Mouse (Mus musculus) hindbrain, embryonic 12.5 days (tissue): ENCODE results near the gene Efna5. TPM values are rescaled to one million over a fixed set of nuclear protein-coding genes. Genes with fewer than 3 reads are reported as not detected.

Experiments used
- ATAC-seq: fragments of 200-750 bp; cut with Nextera tagmentation; 2 replicates; pipeline ENCODE4 v1.8.0; 2017; ENCODE audit warnings: moderate TSS enrichment; ENCODE audit not compliant: low FRiP score
- H3K27ac ChIP-seq: fragments of 300-500 bp; sonication (generic); 2 replicates; pipeline ENCODE4 v1.5.1; 2016; ENCODE audit warnings: mild to moderate bottlenecking
- H3K27me3 ChIP-seq: fragments of 300-500 bp; sonication (generic); 2 replicates; pipeline ENCODE4 v1.6.1; 2016; ENCODE audit warnings: mild to moderate bottlenecking
- H3K36me3 ChIP-seq: fragments of 300-500 bp; sonication (generic); 2 replicates; pipeline ENCODE4 v1.6.1; 2016; ENCODE audit warnings: mild to moderate bottlenecking
- H3K4me1 ChIP-seq: fragments of 300-500 bp; sonication (generic); 2 replicates; pipeline ENCODE4 v1.6.1; 2016
- H3K4me2 ChIP-seq: fragments of 300-500 bp; sonication (generic); replicated peaks from 2 replicates; pipeline ENCODE4 v1.6.1; 2016; ENCODE audit warnings: mild to moderate bottlenecking
- H3K4me3 ChIP-seq: fragments of 300-500 bp; sonication (generic); 2 replicates; pipeline ENCODE4 v1.5.1; 2016; ENCODE audit warnings: mild to moderate bottlenecking
- H3K9ac ChIP-seq: fragments of 300-500 bp; sonication (generic); 2 replicates; pipeline ENCODE4 v1.6.1; 2016; ENCODE audit warnings: mild to moderate bottlenecking, moderate library complexity
- H3K9me3 ChIP-seq: fragments of 300-500 bp; sonication (generic); replicated peaks from 2 replicates; pipeline ENCODE4 v1.6.1; 2016; ENCODE audit warnings: mild to moderate bottlenecking
- WGBS: fragments of 180-500 bp; shearing (Covaris S2); methylation state at CpG from one replicate; pipeline ENCODE4 v1.1.7; 2016; 5-methylcytosine and 5-hydroxymethylcytosine counted together
- polyA plus RNA-seq: library from polyadenylated mRNA; unstranded; fragments of >200 nt; fragmentation: Nextera tagmentation; extraction: Ambion mirVana; gene quantifications from 2 replicates; pipeline ENCODE4 v1.2.1, GENCODE M21; 2016

Gene Efna5
- 61.3 and 63.3 TPM in 2 replicates for polyA plus RNA-seq

DNA sequence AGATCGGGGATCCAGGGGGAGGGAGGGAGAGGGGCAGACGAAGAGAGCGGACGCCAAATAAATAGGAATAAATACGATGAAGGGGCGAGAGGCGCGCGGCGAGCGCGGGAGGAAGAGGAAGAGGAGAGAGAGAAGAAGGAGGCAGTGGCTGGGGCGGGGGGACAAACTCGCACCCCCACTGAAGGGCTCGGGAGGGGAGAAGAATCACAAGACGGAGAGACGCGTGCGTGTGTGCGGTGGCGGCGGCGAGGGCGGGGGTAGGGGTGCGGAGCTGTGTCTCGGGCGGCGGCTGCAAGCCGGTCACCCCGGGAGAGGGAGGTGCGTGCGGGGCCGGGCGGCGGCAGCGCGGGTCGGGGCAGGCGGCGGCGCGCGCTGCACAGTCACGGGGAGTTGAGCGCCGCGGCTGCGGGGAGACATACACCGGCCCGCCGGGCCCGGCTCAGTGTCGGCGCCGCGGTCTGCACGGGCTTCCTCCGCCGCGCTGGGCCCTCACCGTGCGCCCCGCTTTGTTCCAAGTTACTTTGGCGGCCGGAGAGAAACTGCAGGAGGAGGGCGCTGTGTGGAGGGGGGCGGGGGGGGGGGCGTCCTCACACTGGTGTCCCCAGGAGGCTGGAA is at the start of gene Efna5:
Efna5 (minus strand) TSS at position 142 of the 615 bp plus-strand sequence.
- ATAC-seq = peak; percentile 30
- 2% methylated on average over 56 of the region's 68 CpGs for WGBS
- Histone ChIP-seq H3K27me3 (no peaks in the 10 kb centered on the region), H3K4me3 (peak within 1 kb of the TSS; percentile 90), H3K4me2 (peak within 1 kb of the TSS; percentile 81), H3K36me3 (no peaks in the 10 kb centered on the region), H3K9ac (peak within 1 kb of the TSS; percentile 94), H3K4me1 (peaks cover 8% of the 10 kb centered on the region), H3K9me3 (no peaks in the 10 kb centered on the region), H3K27ac (peak within 1 kb of the TSS; percentile 94)

DNA sequence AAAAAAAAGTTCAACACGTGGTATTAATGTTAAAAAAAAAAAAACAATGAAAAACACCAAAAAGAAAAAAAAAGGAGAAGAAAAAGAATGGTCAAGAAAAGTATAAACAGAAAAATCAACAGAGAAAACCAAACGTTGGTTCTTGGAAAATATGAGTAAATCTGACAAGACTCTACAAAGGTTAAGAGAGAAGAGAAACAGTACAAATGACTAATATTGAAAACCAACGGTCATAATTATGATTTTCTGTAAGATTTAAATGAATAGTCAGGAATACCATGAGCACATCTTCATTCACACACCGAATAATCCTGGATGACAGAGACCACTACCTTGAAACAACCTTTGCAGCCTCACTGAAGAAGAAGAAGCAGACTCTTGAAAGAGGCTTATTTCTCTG is 34.2 kb upstream of the Efna5 start:
- no peak overlapping the region for H3K9ac ChIP-seq
- H3K4me1 ChIP-seq = no peaks in the 10 kb centered on the region
- no peak overlapping the region for H3K27ac ChIP-seq
- no peaks in the 10 kb centered on the region for H3K9me3 ChIP-seq
- 83% methylated on average over 4 of the region's 4 CpGs for WGBS
- H3K4me2 ChIP-seq = no peak overlapping the region
- no peak overlapping the region for H3K4me3 ChIP-seq
- ATAC-seq = no peak
- no peaks in the 10 kb centered on the region for H3K36me3 ChIP-seq
- no peaks in the 10 kb centered on the region for H3K27me3 ChIP-seq

DNA sequence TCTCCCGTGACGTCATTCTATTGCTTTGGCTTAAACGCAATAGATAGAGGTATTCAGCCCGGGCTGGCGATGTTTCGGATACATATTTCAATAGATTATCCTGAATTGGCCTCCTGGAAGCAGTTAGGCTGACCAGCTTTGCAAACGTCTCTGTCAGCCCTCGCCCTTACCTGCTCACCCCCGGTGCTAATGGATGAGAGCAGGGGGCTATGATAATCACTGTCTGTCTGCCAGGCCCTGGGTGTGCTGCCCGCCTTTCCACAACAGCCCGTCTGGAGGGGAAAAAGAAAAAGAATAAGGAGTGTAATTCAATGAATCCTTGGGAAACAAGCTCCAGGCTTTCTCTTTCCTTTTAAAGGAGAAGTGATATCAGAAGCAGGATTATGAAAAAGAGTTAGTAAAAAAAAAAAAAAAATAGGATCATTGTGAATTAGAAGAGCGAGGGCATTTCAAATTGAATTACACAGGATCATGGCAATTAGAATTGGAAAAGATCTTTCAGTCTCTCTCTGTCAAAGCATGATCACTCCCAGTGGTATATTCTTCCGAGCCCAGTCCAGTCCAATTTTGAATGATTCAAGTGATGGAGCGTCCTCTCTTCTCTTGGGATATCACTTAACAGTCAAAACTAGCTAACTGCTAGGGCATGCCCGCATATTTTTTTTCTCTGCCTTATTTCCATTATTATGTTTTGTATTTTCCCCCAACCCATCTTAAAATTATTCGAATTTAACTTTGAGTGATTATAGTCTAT is 24.8 kb upstream of the Efna5 start:
- Histone ChIP-seq H3K4me2 (no peak overlapping the region; the same call in 1 of the 2 replicates), H3K9ac (no peak overlapping the region), H3K4me1 (peaks cover 5% of the 10 kb centered on the region; the same call in 1 of the 2 replicates), H3K27ac (no peak overlapping the region; the same call in 1 of the 2 replicates), H3K4me3 (no peak overlapping the region), H3K9me3 (no peaks in the 10 kb centered on the region), H3K36me3 (no peaks in the 10 kb centered on the region), H3K27me3 (no peaks in the 10 kb centered on the region)
- peak; percentile 13; the same call in 1 of the 2 replicates for ATAC-seq
- WGBS = 61% methylated on average over 16 of the region's 16 CpGs

DNA sequence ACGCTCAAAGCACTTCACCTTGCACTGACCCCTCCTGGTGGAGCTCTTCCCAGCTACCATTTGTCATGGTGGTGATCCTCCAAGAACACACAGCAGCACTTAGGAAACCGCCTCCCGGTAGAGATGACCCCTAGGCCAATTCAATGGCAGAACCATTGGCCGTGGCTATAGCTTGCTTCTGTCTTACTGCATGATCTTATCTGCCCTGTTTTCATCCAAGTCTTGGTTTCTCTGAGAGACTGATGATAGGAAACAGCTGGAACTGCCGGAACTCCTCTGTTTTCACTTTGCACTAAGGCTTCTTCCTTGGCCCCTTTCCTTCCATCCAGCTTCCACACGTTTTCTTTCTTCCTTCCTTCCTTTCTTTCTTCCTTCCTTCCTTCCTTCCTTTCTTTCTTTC is 17.9 kb upstream of the Efna5 start:
- H3K4me2 ChIP-seq = no peak overlapping the region
- ATAC-seq = no peak
- H3K27ac ChIP-seq = no peak overlapping the region
- H3K9ac ChIP-seq = no peak overlapping the region
- WGBS = 79% methylated on average over 6 of the region's 6 CpGs
- no peaks in the 10 kb centered on the region for H3K36me3 ChIP-seq
- no peak overlapping the region for H3K4me3 ChIP-seq
- no peaks in the 10 kb centered on the region for H3K9me3 ChIP-seq
- H3K27me3 ChIP-seq = no peaks in the 10 kb centered on the region
- H3K4me1 ChIP-seq = no peaks in the 10 kb centered on the region

DNA sequence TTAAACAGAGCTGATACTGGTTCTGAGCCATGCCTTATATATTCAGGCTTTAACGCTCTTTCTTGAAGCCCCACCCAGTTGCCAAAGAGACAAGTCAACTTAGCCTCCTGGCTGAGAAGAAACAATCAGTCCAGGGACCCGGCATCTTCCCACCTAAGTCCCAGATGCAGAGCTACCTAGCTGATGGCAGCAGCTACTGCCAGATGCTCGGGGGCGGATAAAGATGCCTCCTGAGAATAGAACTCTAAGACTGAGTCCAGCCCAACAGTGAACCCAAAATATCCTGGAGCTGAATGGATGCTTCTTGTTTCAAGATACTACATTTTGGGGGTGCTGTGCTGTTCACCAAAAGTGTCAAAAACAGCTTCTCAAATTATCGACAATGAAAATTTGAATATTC is 8.9 kb upstream of the Efna5 start:
- 85% methylated on average over 5 of the region's 5 CpGs for WGBS
- Histone ChIP-seq H3K4me3 (no peak overlapping the region), H3K9ac (no peak overlapping the region), H3K27me3 (no peaks in the 10 kb centered on the region), H3K36me3 (no peaks in the 10 kb centered on the region), H3K4me2 (no peak overlapping the region), H3K4me1 (no peaks in the 10 kb centered on the region), H3K9me3 (no peaks in the 10 kb centered on the region), H3K27ac (no peak overlapping the region)
- ATAC-seq = no peak

DNA sequence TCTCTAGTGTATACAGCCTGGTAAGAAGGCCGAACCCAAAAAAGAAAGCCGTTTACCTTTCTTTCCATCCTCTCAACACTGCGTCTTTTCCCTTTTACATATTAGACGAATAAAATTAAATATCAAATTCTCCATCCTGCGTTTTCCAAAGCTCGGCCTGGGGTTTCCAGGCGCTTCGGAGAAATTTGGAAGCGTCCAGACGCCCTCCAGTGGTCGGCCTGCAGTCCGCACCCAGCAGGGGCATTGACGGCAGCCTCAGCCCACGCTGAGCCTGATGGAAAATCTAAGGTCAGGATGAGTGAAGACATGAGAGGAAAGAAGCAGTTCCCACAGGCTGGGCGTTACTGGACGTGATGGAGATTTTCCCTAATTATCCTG is 3.0 kb upstream of the Efna5 start:
- Histone ChIP-seq H3K9ac (peak overlapping the region; percentile 60), H3K27me3 (no peaks in the 10 kb centered on the region), H3K9me3 (no peaks in the 10 kb centered on the region), H3K4me3 (peak overlapping the region; percentile 90), H3K27ac (peak overlapping the region; percentile 62; the same call in 1 of the 2 replicates), H3K4me1 (peaks cover 4% of the 10 kb centered on the region), H3K4me2 (peak overlapping the region; percentile 81), H3K36me3 (no peaks in the 10 kb centered on the region)
- under 1% methylated on average over 16 of the region's 16 CpGs for WGBS
- ATAC-seq = 0 out of 2 replicates have a peak, but pooled peaks have one; percentile 3

DNA sequence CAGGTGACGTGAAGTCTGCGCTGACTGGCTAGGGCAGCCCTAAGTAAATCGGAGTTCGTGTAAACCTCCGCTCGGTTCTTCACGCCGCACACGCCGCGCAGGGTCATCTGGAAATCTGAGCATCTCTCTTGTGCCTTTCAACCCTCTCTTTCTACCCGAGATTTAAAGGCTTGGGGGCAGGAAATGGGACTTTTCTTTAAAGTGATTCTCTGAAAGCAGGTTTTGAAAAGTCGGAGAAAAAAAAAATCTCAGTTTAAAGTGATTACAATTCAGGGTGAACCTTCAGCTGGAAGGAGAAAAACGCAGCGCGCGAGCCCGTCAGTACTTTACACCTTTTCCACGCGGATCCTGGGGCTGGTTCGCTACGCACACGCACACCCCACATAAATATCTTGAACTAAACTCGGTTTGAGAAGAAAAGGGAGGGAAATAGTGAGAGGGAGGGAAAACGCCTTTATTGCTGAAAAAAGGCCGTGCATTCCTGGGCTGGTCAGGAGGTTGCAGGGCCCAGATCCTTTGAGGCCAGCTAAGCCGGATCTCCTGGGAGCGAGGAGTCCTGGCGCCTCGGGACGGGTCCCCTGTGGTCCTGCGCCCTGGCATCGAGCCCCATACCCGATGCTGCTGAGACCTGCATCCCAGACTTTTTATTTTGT is 2.5 kb upstream of the Efna5 start:
- under 1% methylated on average over 34 of the region's 34 CpGs for WGBS
- Histone ChIP-seq H3K36me3 (no peaks in the 10 kb centered on the region), H3K4me3 (peak overlapping the region; percentile 90), H3K27ac (peak overlapping the region; percentile 62), H3K4me1 (peaks cover 8% of the 10 kb centered on the region), H3K9me3 (no peaks in the 10 kb centered on the region), H3K9ac (peak overlapping the region; percentile 60), H3K27me3 (no peaks in the 10 kb centered on the region), H3K4me2 (peak overlapping the region; percentile 81)
- ATAC-seq = 0 out of 2 replicates have a peak, but pooled peaks have one; percentile 12

DNA sequence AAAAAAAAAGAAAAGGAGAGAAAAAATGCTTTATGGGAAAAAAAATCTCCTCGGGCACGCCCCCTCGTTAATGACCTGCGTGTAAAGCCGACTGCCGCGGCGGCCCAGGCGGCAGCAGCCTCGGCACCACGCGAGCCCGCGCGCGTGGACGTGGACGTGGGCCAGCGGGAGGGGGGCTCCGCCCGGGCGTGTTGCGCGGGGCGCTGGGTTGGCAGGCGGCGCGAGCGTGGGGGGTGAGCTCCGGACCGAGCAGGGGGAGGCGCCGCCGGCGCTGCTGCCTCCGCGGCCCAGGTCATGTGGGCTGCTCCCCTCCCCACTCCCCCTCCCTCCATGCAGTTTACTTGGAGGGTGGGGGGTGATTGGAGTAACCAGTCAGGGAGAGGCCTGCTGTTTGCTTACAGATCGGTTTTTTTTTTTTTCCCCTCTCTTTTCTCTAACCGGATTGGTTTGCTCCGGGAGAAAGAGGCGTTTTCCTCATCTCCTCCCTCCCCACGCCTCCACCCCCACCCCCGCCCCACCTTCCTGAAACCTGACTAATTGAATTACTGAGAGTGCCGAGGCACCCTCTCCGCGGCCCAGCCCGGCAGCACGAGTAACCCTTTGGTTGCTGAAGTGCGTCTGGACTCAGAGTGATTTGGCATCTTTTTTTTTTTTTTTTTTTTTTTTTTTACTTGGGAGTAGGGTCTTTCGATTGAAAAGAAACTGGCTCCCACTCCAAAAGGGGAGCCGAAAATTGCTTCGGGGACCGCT is 1.8 kb upstream of the Efna5 start:
- Histone ChIP-seq H3K4me1 (peaks cover 8% of the 10 kb centered on the region), H3K9me3 (no peaks in the 10 kb centered on the region), H3K9ac (peak overlapping the region; percentile 94), H3K4me2 (peak overlapping the region; percentile 81), H3K27me3 (no peaks in the 10 kb centered on the region), H3K4me3 (peak overlapping the region; percentile 90), H3K27ac (peak overlapping the region; percentile 94), H3K36me3 (no peaks in the 10 kb centered on the region)
- peak; percentile 82 for ATAC-seq
- 2% methylated on average over 40 of the region's 53 CpGs for WGBS

DNA sequence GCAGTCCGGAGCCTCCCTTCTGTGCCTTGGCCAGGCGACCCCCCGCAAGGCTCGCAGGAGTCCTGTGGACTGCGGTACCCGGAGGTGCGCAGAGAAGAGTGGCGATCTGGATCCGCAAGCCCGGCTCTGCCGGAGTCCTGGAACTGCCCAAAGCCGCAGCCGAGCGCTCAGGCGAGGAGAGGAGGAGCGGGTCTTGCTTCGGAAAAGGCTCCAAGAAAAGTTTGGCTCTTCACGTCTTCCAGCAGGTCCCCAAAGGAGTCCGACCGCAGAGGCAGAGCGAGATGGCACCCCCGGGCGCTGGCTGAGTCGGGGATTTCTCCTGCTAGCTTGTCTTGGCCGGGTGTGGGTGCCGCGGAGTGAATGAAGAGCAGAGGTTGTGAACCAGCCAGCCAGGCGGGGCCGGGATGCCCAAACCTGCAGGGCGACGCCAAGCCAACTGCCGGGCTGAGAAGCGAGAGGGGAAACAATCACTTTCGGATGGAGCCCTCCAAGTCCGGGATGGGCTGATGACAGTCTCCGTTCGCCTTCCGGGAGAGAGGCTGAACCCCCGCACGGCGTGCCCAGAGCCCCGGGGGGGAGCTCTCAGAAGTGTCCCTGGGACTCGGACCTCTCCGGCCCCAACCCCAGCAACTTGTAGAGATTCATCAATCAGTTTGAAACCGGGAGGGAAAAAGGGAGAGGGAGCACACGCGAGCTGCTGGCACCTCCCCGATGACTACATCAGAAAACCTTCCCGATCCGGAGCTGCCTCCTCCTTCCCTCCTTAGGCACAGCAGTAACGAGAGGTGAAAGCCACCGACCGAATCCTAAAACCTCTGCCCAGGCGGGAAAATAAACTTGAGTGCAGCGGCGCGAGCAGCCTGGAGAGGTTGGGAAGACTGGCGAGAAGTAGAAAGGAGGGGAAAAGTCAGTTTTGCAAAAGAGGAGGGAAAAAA is 941 bp upstream of the Efna5 start:
- under 1% methylated on average over 58 of the region's 58 CpGs for WGBS
- peak overlapping the region; percentile 81 for H3K4me2 ChIP-seq
- H3K4me1 ChIP-seq = peaks cover 8% of the 10 kb centered on the region
- peak; percentile 21 for ATAC-seq
- H3K9me3 ChIP-seq = no peaks in the 10 kb centered on the region
- H3K36me3 ChIP-seq = no peaks in the 10 kb centered on the region
- no peaks in the 10 kb centered on the region for H3K27me3 ChIP-seq
- H3K27ac ChIP-seq = peak overlapping the region; percentile 94
- H3K4me3 ChIP-seq = peak overlapping the region; percentile 90
- H3K9ac ChIP-seq = peak overlapping the region; percentile 94

DNA sequence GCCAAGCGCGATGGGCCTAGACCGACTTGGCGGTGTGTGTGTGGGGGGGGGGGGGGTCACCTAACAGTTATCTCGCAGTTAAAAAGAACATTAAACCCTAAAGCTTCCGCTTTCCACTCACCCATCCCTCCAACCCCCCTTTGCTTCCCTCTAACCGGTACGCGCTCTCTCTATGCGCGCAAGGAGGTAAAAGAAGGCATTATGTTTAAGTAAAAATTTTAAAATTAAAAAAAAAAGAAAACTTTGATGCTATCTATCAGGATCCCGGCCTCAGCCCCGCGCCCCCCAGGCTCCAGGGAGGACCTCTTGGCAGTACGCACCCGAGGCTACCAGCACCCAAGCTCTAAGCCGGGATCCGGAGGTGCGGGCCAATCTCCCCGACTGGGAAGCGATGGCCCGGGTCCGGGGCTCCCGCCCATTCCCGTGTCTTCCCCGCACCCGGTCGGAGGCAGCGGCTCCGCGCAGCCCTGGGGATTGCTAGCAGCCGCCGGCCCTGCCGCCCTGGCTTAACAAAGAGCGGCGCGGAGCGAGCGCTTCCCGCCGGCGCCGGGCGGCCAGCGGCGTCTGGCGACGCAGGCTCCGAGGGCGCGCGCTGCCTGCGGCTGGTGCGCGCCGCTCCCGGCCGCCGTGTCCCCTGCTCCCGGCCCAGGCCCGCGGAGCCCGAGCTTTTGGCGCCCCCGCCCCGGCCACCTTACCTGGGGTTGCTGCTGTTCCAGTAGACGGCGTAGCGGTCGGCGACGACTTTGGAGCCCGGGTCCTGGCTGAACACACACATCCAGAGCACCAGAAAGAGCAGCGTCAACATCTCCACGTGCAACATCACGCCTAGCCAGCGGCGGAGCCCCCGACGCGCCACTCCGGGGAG is 574 bp downstream of the Efna5 start:
- no peaks in the 10 kb centered on the region for H3K9me3 ChIP-seq
- H3K4me3 ChIP-seq = peak overlapping the region; percentile 90
- H3K27ac ChIP-seq = peak overlapping the region; percentile 94
- peak; percentile 39 for ATAC-seq
- H3K9ac ChIP-seq = peak overlapping the region; percentile 94
- no peaks in the 10 kb centered on the region for H3K27me3 ChIP-seq
- H3K4me1 ChIP-seq = peaks cover 13% of the 10 kb centered on the region
- peak overlapping the region; percentile 81 for H3K4me2 ChIP-seq
- H3K36me3 ChIP-seq = no peaks in the 10 kb centered on the region
- WGBS = under 1% methylated on average over 81 of the region's 82 CpGs
